Mouse (Mus musculus): ENCODE measurements at regions not wholly inside any gene's neighbourhood (a gene's known extent, or its start where the extent isn't known, plus 50 kb on each side); places are given as distances from the start of the nearest gene placed in this dataset.

GRCm38 (mm10) chr14:28626951-28627350 is 122.4 kb downstream of the Wnt5a start:
- no peak for DNase-seq

- no peak for DNase-seq
Observed at GRCm38 (mm10) chr14:28635175-28635574, 130.6 kb downstream of the Wnt5a start.

GRCm38 (mm10) chr14:28639056-28639455 is 134.5 kb downstream of the Wnt5a start:
- DNase-seq = no peak

GRCm38 (mm10) chr14:28645807-28646206 is 141.3 kb downstream of the Wnt5a start:
- no peak for DNase-seq

GRCm38 (mm10) chr14:28649411-28649810 is 144.9 kb downstream of the Wnt5a start:
- no peak for DNase-seq

GRCm38 (mm10) chr14:28653059-28653930 is 148.7 kb downstream of the Wnt5a start:
- no peak for DNase-seq

GRCm38 (mm10) chr14:28657216-28657615 is 152.7 kb downstream of the Wnt5a start:
- no peak for DNase-seq

GRCm38 (mm10) chr14:28660872-28661588 is 156.5 kb downstream of the Wnt5a start:
- DNase-seq = no peak

GRCm38 (mm10) chr14:28663316-28663715 is 158.8 kb downstream of the Wnt5a start:
- DNase-seq = peak; percentile 45

GRCm38 (mm10) chr14:28664121-28664520 is 159.6 kb downstream of the Wnt5a start:
- peak; percentile 20 for DNase-seq

GRCm38 (mm10) chr14:28675476-28675875 is 170.9 kb downstream of the Wnt5a start:
- DNase-seq = peak; percentile 42

- DNase-seq = no peak
Observed at GRCm38 (mm10) chr14:28699780-28700179, 195.2 kb downstream of the Wnt5a start.

- no peak for DNase-seq
Observed at GRCm38 (mm10) chr14:28704729-28705128, 200.2 kb downstream of the Wnt5a start.

- DNase-seq = no peak
Observed at GRCm38 (mm10) chr14:28714598-28714997, 210.0 kb downstream of the Wnt5a start.

- no peak for DNase-seq
Observed at GRCm38 (mm10) chr14:28720545-28720944, 216.0 kb downstream of the Wnt5a start.

GRCm38 (mm10) chr14:28725666-28726065 is 221.1 kb downstream of the Wnt5a start:
- DNase-seq = no peak

- no peak for DNase-seq
Observed at GRCm38 (mm10) chr14:28733496-28733895, 228.9 kb downstream of the Wnt5a start.

GRCm38 (mm10) chr14:28735446-28735845 is 230.9 kb downstream of the Wnt5a start:
- no peak for DNase-seq

- no peak for DNase-seq
Observed at GRCm38 (mm10) chr14:28740076-28740475, 235.5 kb downstream of the Wnt5a start.

- DNase-seq = no peak
Observed at GRCm38 (mm10) chr14:28741418-28741817, 236.9 kb downstream of the Wnt5a start.

GRCm38 (mm10) chr14:28743673-28744072 is 239.1 kb downstream of the Wnt5a start:
- DNase-seq = no peak

GRCm38 (mm10) chr14:28750301-28750700 is 245.8 kb downstream of the Wnt5a start:
- no peak for DNase-seq

- no peak for DNase-seq
Observed at GRCm38 (mm10) chr14:28765201-28765600, 252.8 kb upstream of the Lrtm1 start.

- DNase-seq = no peak
Observed at GRCm38 (mm10) chr14:28773068-28773467, 244.9 kb upstream of the Lrtm1 start.

Measured in kidney, adult 18-20 months (tissue).